Mouse (Mus musculus) hindbrain, embryonic 16.5 days (tissue): ENCODE data around the gene Numb. TPM values are rescaled to one million over a fixed set of nuclear protein-coding genes. Genes with fewer than 3 reads are reported as not detected.
A peak's percentile ranks its signal among the peaks of the same experiment; 100 is the strongest.

ENCODE experiments used
- ATAC-seq: fragments of 200-750 bp; cut with Nextera tagmentation; 2 replicates; pipeline ENCODE4 v1.8.0; 2017; ENCODE audit warnings: moderate TSS enrichment, moderate library complexity
- H3K27ac ChIP-seq: fragments of 300-500 bp; sonication (generic); 2 replicates; pipeline ENCODE4 v1.5.1; 2014; ENCODE audit warnings: low read depth, mild to moderate bottlenecking, control low read depth, low read length, moderate library complexity
- H3K27me3 ChIP-seq: fragments of 300-500 bp; sonication (generic); replicated peaks from 2 replicates; pipeline ENCODE4 v1.6.1; 2014; ENCODE audit warnings: low read length; ENCODE audit not compliant: control insufficient read depth, insufficient read depth
- H3K36me3 ChIP-seq: fragments of 300-500 bp; sonication (generic); 2 replicates; pipeline ENCODE4 v1.6.1; 2014; ENCODE audit warnings: mild to moderate bottlenecking, low read length, moderate library complexity, mixed read lengths; ENCODE audit not compliant: control insufficient read depth, insufficient read depth
- H3K4me1 ChIP-seq: fragments of 300-500 bp; sonication (generic); 2 replicates; pipeline ENCODE4 v1.6.1; 2014; ENCODE audit warnings: low read depth, low read length; ENCODE audit not compliant: control insufficient read depth, insufficient read depth
- H3K4me2 ChIP-seq: fragments of 300-500 bp; sonication (generic); 2 replicates; pipeline ENCODE4 v1.6.1; 2014; ENCODE audit warnings: mild to moderate bottlenecking, low read length, control low read depth, moderate library complexity
- H3K4me3 ChIP-seq: fragments of 300-500 bp; sonication (generic); 2 replicates; pipeline ENCODE4 v1.5.1; 2014; ENCODE audit warnings: mild to moderate bottlenecking, low read length, control low read depth, moderate library complexity
- H3K9ac ChIP-seq: fragments of 300-500 bp; sonication (generic); 2 replicates; pipeline ENCODE4 v1.6.1; 2014; ENCODE audit warnings: low read depth, mild to moderate bottlenecking, control low read depth, low read length, moderate library complexity
- H3K9me3 ChIP-seq: fragments of 300-500 bp; sonication (generic); 2 replicates; pipeline ENCODE4 v1.6.1; 2014; ENCODE audit warnings: mild to moderate bottlenecking, low read length, moderate library complexity; ENCODE audit not compliant: control insufficient read depth
- WGBS: fragments of 180-500 bp; shearing (Covaris S2); extraction: QIAGEN DNeasy Blood & Tissue Kit; methylation state at CpG from one replicate; pipeline ENCODE4 v1.1.7; 2014; 5-methylcytosine and 5-hydroxymethylcytosine counted together
- polyA plus RNA-seq: library from polyadenylated mRNA; unstranded; fragments of >200 nt; fragmentation: Nextera tagmentation; extraction: Ambion mirVana; gene quantifications from 2 replicates; pipeline ENCODE4 v1.2.1, GENCODE M21; 2015

Gene Numb
- polyA plus RNA-seq, 1 experiment from 2014 or later, result 15.7 TPM

- H3K4me2 ChIP-seq, result no peak overlapping the region
- no peak overlapping the region for H3K9ac ChIP-seq
- no peak overlapping the region for H3K27ac ChIP-seq
- no peaks in the 10 kb centered on the region for H3K36me3 ChIP-seq
- peaks cover 12% of the 10 kb centered on the region for H3K4me1 ChIP-seq
- no peak overlapping the region for H3K4me3 ChIP-seq
- H3K9me3 ChIP-seq, result no peaks in the 10 kb centered on the region
- H3K27me3 ChIP-seq, result no peaks in the 10 kb centered on the region
- WGBS, result 78% methylated on average over 14 of the region's 14 CpGs
- no peak for ATAC-seq
These were observed 153.4 kb downstream of the Numb start for GRCm38 (mm10) chr12:83768235-83768899.

GRCm38 (mm10) chr12:83767833-83768232, 153.9 kb downstream of the Numb start:
- Histone ChIP-seq H3K27ac (no peak overlapping the region), H3K36me3 (no peaks in the 10 kb centered on the region), H3K9me3 (no peaks in the 10 kb centered on the region), H3K4me1 (peaks cover 16% of the 10 kb centered on the region), H3K27me3 (no peaks in the 10 kb centered on the region), H3K4me3 (no peak overlapping the region), H3K9ac (no peak overlapping the region), H3K4me2 (no peak overlapping the region)
- ATAC-seq, result no peak
- 64% methylated on average over 9 of the region's 9 CpGs for WGBS

GRCm38 (mm10) chr12:83765965-83766603, 155.7 kb downstream of the Numb start:
- no peaks in the 10 kb centered on the region for H3K9me3 ChIP-seq
- H3K4me3 ChIP-seq, result no peak overlapping the region
- WGBS, result 81% methylated on average over 13 of the region's 13 CpGs
- peaks cover 20% of the 10 kb centered on the region for H3K4me1 ChIP-seq
- H3K4me2 ChIP-seq, result no peak overlapping the region
- H3K36me3 ChIP-seq, result no peaks in the 10 kb centered on the region
- no peak overlapping the region for H3K27ac ChIP-seq
- H3K9ac ChIP-seq, result no peak overlapping the region
- no peaks in the 10 kb centered on the region for H3K27me3 ChIP-seq
- ATAC-seq, result no peak

GRCm38 (mm10) chr12:83764519-83764918, 157.2 kb downstream of the Numb start:
- 84% methylated on average over 10 of the region's 10 CpGs for WGBS
- no peaks in the 10 kb centered on the region for H3K9me3 ChIP-seq
- no peak overlapping the region for H3K9ac ChIP-seq
- no peak overlapping the region; the same call in 1 of the 2 replicates for H3K4me2 ChIP-seq
- no peak overlapping the region for H3K4me3 ChIP-seq
- peaks cover 17% of the 10 kb centered on the region for H3K4me1 ChIP-seq
- no peaks in the 10 kb centered on the region for H3K36me3 ChIP-seq
- no peaks in the 10 kb centered on the region for H3K27me3 ChIP-seq
- ATAC-seq, result no peak
- no peak overlapping the region for H3K27ac ChIP-seq

GRCm38 (mm10) chr12:83764044-83764365, 157.7 kb downstream of the Numb start:
- peak overlapping the region; percentile 26 for H3K4me3 ChIP-seq
- peak overlapping the region; percentile 56 for H3K4me2 ChIP-seq
- no peaks in the 10 kb centered on the region for H3K9me3 ChIP-seq
- H3K27me3 ChIP-seq, result no peaks in the 10 kb centered on the region
- H3K4me1 ChIP-seq, result peaks cover 17% of the 10 kb centered on the region
- H3K27ac ChIP-seq, result no peak overlapping the region
- H3K36me3 ChIP-seq, result no peaks in the 10 kb centered on the region
- 9% methylated on average over 14 of the region's 14 CpGs for WGBS
- no peak for ATAC-seq
- peak overlapping the region; percentile 1; the same call in 1 of the 2 replicates for H3K9ac ChIP-seq

GRCm38 (mm10) chr12:83763311-83764043, 158.3 kb downstream of the Numb start, which contains the start of gene Papln:
Gene Papln (plus strand): TSS chr12:83763634.
- WGBS, result 11% methylated on average over 27 of the region's 31 CpGs
- no peak within 1 kb of the TSS for H3K27ac ChIP-seq
- H3K27me3 ChIP-seq, result no peaks in the 10 kb centered on the region
- H3K9ac ChIP-seq, result peak within 1 kb of the TSS; percentile 1; the same call in 1 of the 2 replicates
- H3K4me3 ChIP-seq, result peak within 1 kb of the TSS; percentile 26
- H3K4me1 ChIP-seq, result peaks cover 17% of the 10 kb centered on the region
- no peaks in the 10 kb centered on the region for H3K9me3 ChIP-seq
- no peaks in the 10 kb centered on the region for H3K36me3 ChIP-seq
- peak within 1 kb of the TSS; percentile 56 for H3K4me2 ChIP-seq
- ATAC-seq, result peak; percentile 41

GRCm38 (mm10) chr12:83762706-83763105, 159.0 kb downstream of the Numb start:
- Histone ChIP-seq H3K36me3 (no peaks in the 10 kb centered on the region), H3K27ac (no peak overlapping the region), H3K4me1 (peaks cover 17% of the 10 kb centered on the region), H3K4me2 (no peak overlapping the region), H3K9ac (no peak overlapping the region), H3K9me3 (no peaks in the 10 kb centered on the region), H3K27me3 (no peaks in the 10 kb centered on the region), H3K4me3 (no peak overlapping the region)
- ATAC-seq, result no peak
- WGBS, result 29% methylated on average over 4 of the region's 4 CpGs

- no peaks in the 10 kb centered on the region for H3K9me3 ChIP-seq
- peaks cover 17% of the 10 kb centered on the region for H3K4me1 ChIP-seq
- WGBS, result 91% methylated on average over 2 of the region's 2 CpGs
- H3K9ac ChIP-seq, result no peak overlapping the region
- ATAC-seq, result no peak
- H3K36me3 ChIP-seq, result no peaks in the 10 kb centered on the region
- no peak overlapping the region for H3K4me3 ChIP-seq
- no peak overlapping the region for H3K4me2 ChIP-seq
- H3K27ac ChIP-seq, result no peak overlapping the region
- H3K27me3 ChIP-seq, result no peaks in the 10 kb centered on the region
These were observed 161.5 kb downstream of the Numb start for GRCm38 (mm10) chr12:83760201-83760600.

GRCm38 (mm10) chr12:83758735-83759134, 163.0 kb downstream of the Numb start:
- no peaks in the 10 kb centered on the region for H3K27me3 ChIP-seq
- no peak overlapping the region for H3K4me3 ChIP-seq
- no peak for ATAC-seq
- WGBS, result 69% methylated on average over 10 of the region's 10 CpGs
- no peaks in the 10 kb centered on the region for H3K9me3 ChIP-seq
- H3K4me1 ChIP-seq, result peaks cover 12% of the 10 kb centered on the region
- no peak overlapping the region for H3K9ac ChIP-seq
- no peak overlapping the region for H3K27ac ChIP-seq
- H3K36me3 ChIP-seq, result no peaks in the 10 kb centered on the region
- no peak overlapping the region for H3K4me2 ChIP-seq
